Mouse (Mus musculus) layer of hippocampus, adult 8-10 months (tissue): Measurements from ENCODE around the gene Jdp2. TPM values are rescaled to one million over a fixed set of nuclear protein-coding genes. Genes with fewer than 3 reads are reported as not detected.
"Not testable (repeated sequence)": the region's sequence is repeated elsewhere in the genome, so short reads cannot be mapped to it uniquely, and the experiment has no call there.

Experiments
- DNase-seq, 2 experiments: peaks; one replicate each; pipeline ENCODE4 v3.0.0; 2022; ENCODE audit warnings: low spot score in 2 of 2
- total RNA-seq, 4 experiments: library from RNA; stranded (reverse); gene quantifications; 2 replicates each; pipeline ENCODE4 v1.2.4; 2022

The Jdp2 gene
- total RNA-seq, 4 experiments from 2014 or later: 41.8 to 54.1 (median 44.0) TPM

GRCm38 (mm10) chr12:85637932-85638331, 39.1 kb downstream of the Jdp2 start:
- no peak for DNase-seq

GRCm38 (mm10) chr12:85638541-85639325, 39.9 kb downstream of the Jdp2 start:
- DNase-seq: no peak

GRCm38 (mm10) chr12:85639326-85640008, 40.6 kb downstream of the Jdp2 start:
- peak in 1 of 2 experiments; percentile 67 for DNase-seq

- DNase-seq: no peak
These were observed 42.2 kb downstream of the Jdp2 start for GRCm38 (mm10) chr12:85640852-85641563.

GRCm38 (mm10) chr12:85641564-85641931, 42.7 kb downstream of the Jdp2 start:
- no peak for DNase-seq

GRCm38 (mm10) chr12:85643735-85644134, 44.9 kb downstream of the Jdp2 start:
- no peak for DNase-seq

GRCm38 (mm10) chr12:85645664-85646063, 46.8 kb downstream of the Jdp2 start:
- no peak for DNase-seq

GRCm38 (mm10) chr12:85647346-85647745, 48.5 kb downstream of the Jdp2 start:
- DNase-seq: no peak

- no peak for DNase-seq
These were observed 49.1 kb downstream of the Jdp2 start for GRCm38 (mm10) chr12:85647955-85648354.

- DNase-seq: no peak
These were observed 60.5 kb downstream of the Jdp2 start for GRCm38 (mm10) chr12:85659319-85659718.

GRCm38 (mm10) chr12:85660855-85661254, 62.0 kb downstream of the Jdp2 start:
- no peak for DNase-seq

GRCm38 (mm10) chr12:85662232-85662631, 63.4 kb downstream of the Jdp2 start:
- not testable (repeated sequence) for DNase-seq

- DNase-seq: peak; percentile 59 to 76
These were observed 64.1 kb downstream of the Jdp2 start for GRCm38 (mm10) chr12:85662896-85663295.

GRCm38 (mm10) chr12:85666112-85666511, 67.3 kb downstream of the Jdp2 start:
- no peak for DNase-seq

- no peak for DNase-seq
These were observed 68.2 kb downstream of the Jdp2 start for GRCm38 (mm10) chr12:85667071-85667470.

GRCm38 (mm10) chr12:85668696-85669095, 69.9 kb downstream of the Jdp2 start:
- peak in 1 of 2 experiments; percentile 9 for DNase-seq

- no peak for DNase-seq
These were observed 71.3 kb downstream of the Jdp2 start for GRCm38 (mm10) chr12:85670080-85670479.

- DNase-seq: no peak
These were observed 75.1 kb downstream of the Jdp2 start for GRCm38 (mm10) chr12:85673914-85674313.

- no peak for DNase-seq
These were observed 80.3 kb downstream of the Jdp2 start for GRCm38 (mm10) chr12:85679117-85679516.

GRCm38 (mm10) chr12:85679808-85680207, 81.0 kb downstream of the Jdp2 start:
- no peak for DNase-seq

- no peak for DNase-seq
These were observed 83.5 kb downstream of the Jdp2 start for GRCm38 (mm10) chr12:85682328-85682727.
